Mouse (Mus musculus): Measurements from ENCODE around the gene Rbm39. TPM values are rescaled to one million over a fixed set of nuclear protein-coding genes. Genes with fewer than 3 reads are reported as not detected.
A peak's percentile ranks its signal among the peaks of the same experiment; 100 is the strongest.

Gene Rbm39
- total and polyA plus RNA-seq, 3 experiments = 228 to 1,530 (median 248) TPM

DNA sequence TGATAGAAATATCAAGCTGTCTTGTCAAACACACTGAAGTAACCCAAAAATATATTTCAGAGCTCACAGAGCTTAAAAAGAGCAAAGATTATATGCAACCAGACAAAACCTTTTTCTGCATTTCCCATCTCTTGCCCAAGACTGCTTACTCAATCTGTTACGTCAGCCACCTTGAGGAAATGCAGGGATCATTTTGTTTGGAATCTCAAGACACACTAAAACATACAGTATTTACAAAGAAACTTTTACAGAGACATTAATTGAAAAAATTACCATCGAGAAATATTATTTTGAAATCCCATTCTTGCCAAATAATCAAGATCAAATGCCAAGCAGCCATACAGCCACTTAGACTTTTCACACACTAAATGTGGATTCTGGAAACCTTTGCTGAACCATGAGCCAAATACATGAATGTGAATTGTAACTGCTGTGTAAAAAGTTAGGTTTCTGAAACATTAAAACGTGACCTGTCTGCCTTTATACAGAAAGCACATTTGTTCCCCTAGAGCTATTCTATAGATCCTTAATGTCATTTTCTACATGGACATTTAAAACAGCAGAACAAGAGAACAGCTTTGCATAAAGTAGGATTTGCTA lies 32.6 kb downstream of the Rbm39 start:
- Histone ChIP-seq H3K27me3 (ENCODE audit: control insufficient read depth in 1 of 2, insufficient read depth in 2 of 2, low read length in 2 of 2) (no peaks in the 10 kb centered on the region), H3K9me3 (replicated peaks; ENCODE audit: insufficient read depth, low read length) (no peaks in the 10 kb centered on the region), H3K4me1 (ENCODE audit: control insufficient read depth in 1 of 2, insufficient read depth in 2 of 2, low read length in 2 of 2) (peaks cover 0 to 2% of the 10 kb centered on the region in 2 experiments; a peak in 1 of 4 replicates), H3K36me3 (ENCODE audit: control insufficient read depth in 1 of 2, insufficient read depth in 2 of 2, low read length in 2 of 2) (peaks cover 27 to 43% of the 10 kb centered on the region in 2 experiments), H3K4me3 (ENCODE audit: control insufficient read depth in 1 of 2, insufficient read depth in 1 of 2, low read depth in 2 of 2, low read length in 2 of 2) (no peak overlapping the region), H3K79me2 (ENCODE audit: control insufficient read depth, insufficient read depth, low read length, poor library complexity) (peaks cover 16% of the 10 kb centered on the region), H3K27ac (ENCODE audit: control insufficient read depth, low read depth, low read length) (no peak overlapping the region), H3K9ac (ENCODE audit: control insufficient read depth, low read depth, low read length, poor library complexity, severe bottlenecking) (no peak overlapping the region)
- no peak for TF ChIP-seq MEF2A (IDR thresholded peaks at IDR 0.05; ENCODE audit: extremely low read depth, insufficient replicate concordance, low read depth, low read length, poor library complexity, severe bottlenecking)
- no peak for TF ChIP-seq MXI1 (IDR thresholded peaks at IDR 0.05; ENCODE audit: low read depth, low read length)
- no peak for TF ChIP-seq ZC3H11A (IDR thresholded peaks at IDR 0.05; ENCODE audit: low read depth, low read length)
- TF ChIP-seq USF2 (IDR thresholded peaks at IDR 0.05; ENCODE audit: borderline replicate concordance in 1 of 2, insufficient read depth in 1 of 2, low read depth in 1 of 2, low read length in 2 of 2) = no peak
- TF ChIP-seq TCF12 (IDR thresholded peaks at IDR 0.05; ENCODE audit: low read depth, low read length) = no peak
- no peak for TF ChIP-seq E2F4 (IDR thresholded peaks at IDR 0.05; ENCODE audit: borderline replicate concordance, low read depth, low read length)
- no peak for TF ChIP-seq USF1 (IDR thresholded peaks at IDR 0.05; ENCODE audit: low read depth, low read length)
- no peak for TF ChIP-seq POLR2AphosphoS2 (IDR thresholded peaks at IDR 0.05; ENCODE audit: low read length)
- TF ChIP-seq CHD2 (IDR thresholded peaks at IDR 0.05; ENCODE audit: low read length) = no peak
- TF ChIP-seq SIN3A (IDR thresholded peaks at IDR 0.05; ENCODE audit: low read length) = no peak
- DNase-seq (ENCODE audit: low read depth, low spot score) = no peak

DNA sequence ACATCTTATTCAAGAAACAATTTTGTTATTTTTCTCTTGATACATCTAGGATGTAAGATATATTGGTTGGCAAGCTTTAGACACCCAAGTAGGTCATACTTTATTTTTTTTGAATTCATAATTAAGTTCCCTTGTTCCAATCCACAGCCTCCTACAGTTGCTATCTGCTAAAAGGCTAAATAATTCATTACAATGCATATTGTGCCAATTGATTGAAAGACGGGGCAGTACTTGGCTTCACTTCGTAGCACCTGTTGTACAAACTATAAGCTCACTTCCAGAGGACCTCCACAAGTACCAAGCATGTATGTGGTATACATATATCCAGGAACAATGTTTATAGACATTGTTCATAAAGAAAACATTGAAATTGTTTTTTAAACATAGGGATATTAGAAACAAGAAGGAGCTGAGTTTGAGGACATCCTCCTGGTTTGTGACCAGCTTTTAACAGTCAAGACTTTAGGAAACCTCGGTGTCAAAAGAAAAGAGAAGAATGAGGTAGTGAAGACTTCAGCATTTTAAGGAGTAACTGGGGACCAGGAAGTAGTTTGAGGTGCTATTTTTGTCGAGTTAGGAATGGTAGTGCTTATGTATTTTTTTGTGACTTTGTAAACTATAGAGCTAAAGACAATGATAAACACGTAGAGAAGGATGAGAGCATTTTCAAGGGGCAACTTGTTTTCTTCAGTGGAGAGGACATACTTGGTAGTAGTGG lies 33.6 kb downstream of the Rbm39 start:
- Histone ChIP-seq H3K27me3 (ENCODE audit: control insufficient read depth in 1 of 2, insufficient read depth in 2 of 2, low read length in 2 of 2) (no peaks in the 10 kb centered on the region), H3K4me3 (ENCODE audit: control insufficient read depth in 1 of 2, insufficient read depth in 1 of 2, low read depth in 2 of 2, low read length in 2 of 2) (no peak overlapping the region), H3K36me3 (ENCODE audit: control insufficient read depth in 1 of 2, insufficient read depth in 2 of 2, low read length in 2 of 2) (peaks cover 25 to 38% of the 10 kb centered on the region in 2 experiments), H3K27ac (ENCODE audit: control insufficient read depth, low read depth, low read length) (no peak overlapping the region), H3K4me1 (ENCODE audit: control insufficient read depth in 1 of 2, insufficient read depth in 2 of 2, low read length in 2 of 2) (peaks cover 0 to 2% of the 10 kb centered on the region in 2 experiments; a peak in 1 of 4 replicates), H3K9me3 (replicated peaks; ENCODE audit: insufficient read depth, low read length) (no peaks in the 10 kb centered on the region), H3K9ac (ENCODE audit: control insufficient read depth, low read depth, low read length, poor library complexity, severe bottlenecking) (no peak overlapping the region), H3K79me2 (ENCODE audit: control insufficient read depth, insufficient read depth, low read length, poor library complexity) (peaks cover 16% of the 10 kb centered on the region)
- TF ChIP-seq CHD1 (IDR thresholded peaks at IDR 0.05; ENCODE audit: low read depth, low read length) = no peak
- no peak for TF ChIP-seq RCOR1 (IDR thresholded peaks at IDR 0.05; ENCODE audit: low read depth, low read length)
- TF ChIP-seq BHLHE40 (IDR thresholded peaks at IDR 0.05; ENCODE audit: borderline replicate concordance, low read depth, low read length) = no peak
- peak; percentile 98 for TF ChIP-seq POLR2AphosphoS2 (IDR thresholded peaks at IDR 0.05; ENCODE audit: low read length)
- peak; percentile 25; the same call in 1 of the 2 replicates for TF ChIP-seq ZMIZ1 (IDR thresholded peaks at IDR 0.05; ENCODE audit: low read depth, low read length)
- no peak for TF ChIP-seq ETS1 (IDR thresholded peaks at IDR 0.05; ENCODE audit: low read depth, low read length)
- TF ChIP-seq EP300 (IDR thresholded peaks at IDR 0.05; ENCODE audit: low read depth in 1 of 2, low read length in 2 of 2) = no peak
- DNase-seq (ENCODE audit: low read depth, low spot score) = peak; percentile 50
